Mouse (Mus musculus) left cerebral cortex, postnatal 4 days (tissue): ENCODE measurements around the gene Cers5. TPM values are rescaled to one million over a fixed set of nuclear protein-coding genes. Genes with fewer than 3 reads are reported as not detected.
A peak's percentile ranks its signal among the peaks of the same experiment; 100 is the strongest.

ENCODE experiments used
- DNase-seq: peaks from one replicate; pipeline ENCODE4 v3.0.0-alpha.2; 2022
- intact Hi-C: fragments of 180-260 bp; cut with DNase I; formaldehyde crosslinking; loops from one replicate; pipeline ENCODE4 v1.15.1; 2025
- total RNA-seq, 2 experiments: library from RNA; stranded (reverse); gene quantifications; 2 replicates each; pipeline ENCODE4 v1.2.3; 2021

The Cers5 gene
- total RNA-seq, 2 experiments from 2014 or later, result 58.0 to 62.3 TPM

GRCm38 (mm10) chr15:99791003-99791402 lies 18.3 kb upstream of the Cers5 start:
- DNase-seq, result no peak
- intact Hi-C loops, result no loop called here

DNA sequence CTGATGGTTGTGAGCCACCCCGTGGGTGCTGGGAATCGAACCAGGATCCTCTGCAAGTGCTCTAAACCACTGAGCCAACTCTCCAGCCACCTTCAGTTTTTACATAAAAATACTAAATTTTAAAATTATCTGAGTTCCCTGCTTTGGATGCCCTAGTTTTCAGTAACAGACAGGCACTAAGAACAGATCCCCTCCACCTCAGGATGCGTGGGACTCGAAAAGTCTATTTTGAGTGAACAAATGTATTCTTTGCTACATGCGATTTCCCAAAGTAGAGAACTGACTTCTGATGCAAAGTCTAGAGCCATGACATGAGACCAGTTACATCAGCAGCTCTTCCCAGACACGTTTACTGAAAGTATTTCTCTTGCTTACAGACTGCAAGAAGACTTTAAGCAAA lies 17.8 kb upstream of the Cers5 start:
- no peak for DNase-seq
- intact Hi-C loops, result no loop called here

DNA sequence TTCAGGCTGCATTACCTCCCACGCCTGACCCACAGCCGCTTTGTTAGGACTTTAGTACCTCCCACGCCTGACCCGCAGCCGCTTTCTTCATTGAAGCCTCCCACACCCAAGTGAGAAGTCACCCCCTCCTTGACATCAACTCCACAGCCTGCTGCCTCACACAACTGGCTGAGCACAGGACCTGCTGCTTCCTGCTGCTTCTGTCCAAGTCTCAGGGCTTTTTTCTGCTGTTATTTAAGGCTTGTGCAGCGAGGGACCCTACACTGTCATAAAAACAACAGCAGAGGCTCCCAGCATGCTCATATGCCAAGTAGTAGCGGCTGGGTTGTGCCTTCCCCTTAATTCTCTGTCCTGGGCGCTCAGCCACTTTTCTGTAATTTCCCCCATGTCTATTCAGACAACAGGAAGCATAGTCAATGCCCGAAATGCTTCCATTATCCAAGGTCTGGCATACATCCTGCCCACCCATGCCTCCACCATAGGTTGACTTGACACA lies 15.0 kb upstream of the Cers5 start:
- intact Hi-C loops, result no loop called here
- peak; percentile 48 for DNase-seq

- intact Hi-C loops, result loop anchor here (10.0 kb wide), 2 partner anchors 54 to 184 kb away; partner anchors contain the start of genes Aqp5 and Cox14
Observed at GRCm38 (mm10) chr15:99778677-99779335, 6.1 kb upstream of the Cers5 start.

GRCm38 (mm10) chr15:99778148-99778547 lies 5.5 kb upstream of the Cers5 start:
- intact Hi-C loops, result loop anchor here (10.0 kb wide), 2 partner anchors 53 to 183 kb away; partner anchors contain the start of genes Aqp5 and Cox14
- no peak for DNase-seq

More at GRCm38 (mm10) chr15:99778677-99779335, 6.1 kb upstream of the Cers5 start:
- DNase-seq, result no peak

DNA sequence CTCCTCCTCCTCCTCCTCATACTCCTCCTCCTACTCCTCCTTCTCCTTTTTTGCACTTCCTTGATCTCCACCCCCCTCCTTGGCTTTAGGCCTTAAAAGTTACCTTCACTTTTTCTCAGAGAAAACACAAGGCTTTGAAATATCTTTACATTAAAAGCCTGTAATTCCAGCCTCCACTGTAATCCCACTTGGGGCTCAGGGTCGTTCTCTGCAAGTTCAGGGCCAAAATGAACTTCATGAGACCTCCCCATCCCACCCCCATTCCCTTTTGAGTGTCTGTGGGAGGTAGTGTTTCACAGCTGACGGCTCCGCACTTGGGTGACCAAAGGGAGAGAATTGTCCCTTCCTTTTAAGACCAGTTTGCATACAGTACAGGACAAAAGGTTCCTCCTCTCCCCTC lies 240 bp upstream of the Cers5 start:
- intact Hi-C loops, result loop anchor here (10.0 kb wide), 2 partner anchors 48 to 178 kb away; partner anchors contain the start of genes Aqp5 and Cox14
- no peak for DNase-seq

- intact Hi-C loops, result loop anchor here (10.0 kb wide), 2 partner anchors 48 to 178 kb away; partner anchors contain the start of genes Aqp5 and Cox14
- DNase-seq, result peak; percentile 88
Observed at GRCm38 (mm10) chr15:99772277-99772880, 306 bp downstream of the Cers5 start.

DNA sequence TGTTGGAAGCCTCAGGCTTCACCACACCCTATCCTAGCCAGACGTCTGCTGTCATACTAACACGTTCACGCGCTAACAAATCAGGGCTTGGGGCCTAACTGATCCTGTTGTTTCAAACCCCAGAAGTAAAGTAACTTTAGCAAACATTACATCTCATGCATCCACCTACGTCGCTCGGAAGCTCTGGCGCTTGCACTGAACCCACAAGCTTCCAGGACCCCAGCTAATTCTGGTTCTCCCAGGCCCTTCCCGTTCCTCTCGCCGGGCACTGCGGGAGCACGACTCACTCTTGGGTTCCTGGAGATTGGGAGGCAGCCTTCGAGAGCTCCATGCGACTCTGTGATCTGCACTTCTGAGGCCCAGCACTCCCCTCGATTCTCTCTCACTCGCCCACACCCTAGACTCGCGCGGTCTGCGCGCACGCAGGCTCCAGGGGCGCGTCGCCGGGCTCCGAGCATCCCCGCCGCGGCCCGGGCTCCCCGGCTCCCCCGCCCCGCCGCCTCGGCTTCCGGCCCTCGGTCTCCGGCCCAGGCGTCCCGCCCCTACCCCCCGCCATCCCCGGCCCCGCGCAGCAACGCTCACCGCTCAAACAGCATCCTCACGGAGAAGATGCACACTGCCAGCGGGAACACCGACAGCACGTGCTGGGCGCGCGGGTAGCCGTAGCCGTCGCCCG lies 946 bp downstream of the Cers5 start:
- intact Hi-C loops, result loop anchor here (10.0 kb wide), 2 partner anchors 47 to 177 kb away; partner anchors contain the start of genes Aqp5 and Cox14
- no peak for DNase-seq

DNA sequence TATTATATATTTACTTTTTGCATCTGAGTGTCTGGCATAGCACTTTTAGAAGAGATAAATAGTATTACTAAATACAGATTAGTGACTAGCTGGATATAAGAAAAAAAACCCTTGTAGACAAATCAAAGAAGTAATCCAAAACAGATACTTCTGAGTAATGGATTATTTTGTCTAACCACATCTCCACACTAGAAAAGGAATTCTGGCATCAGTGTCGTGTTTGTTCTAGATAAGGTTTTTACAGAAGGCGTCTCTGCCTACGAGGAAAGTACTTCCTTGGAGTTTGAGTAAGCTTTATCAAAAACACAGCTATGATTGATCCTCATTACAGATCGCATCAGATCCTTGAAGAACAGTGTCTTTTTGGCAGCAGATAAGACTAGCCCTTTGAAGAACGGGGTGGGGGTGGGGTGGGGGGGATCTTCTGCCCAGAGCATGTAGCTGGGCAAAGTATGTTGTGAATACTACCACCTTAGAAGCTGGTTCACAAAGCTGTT lies 1.6 kb downstream of the Cers5 start:
- intact Hi-C loops, result loop anchor here (10.0 kb wide), 2 partner anchors 46 to 176 kb away; partner anchors contain the start of genes Aqp5 and Cox14

GRCm38 (mm10) chr15:99768761-99769160 lies 3.9 kb downstream of the Cers5 start:
- intact Hi-C loops, result no loop called here
- no peak for DNase-seq

More for the DNA sequence above, 1.6 kb downstream of the Cers5 start:
- no peak for DNase-seq

DNA sequence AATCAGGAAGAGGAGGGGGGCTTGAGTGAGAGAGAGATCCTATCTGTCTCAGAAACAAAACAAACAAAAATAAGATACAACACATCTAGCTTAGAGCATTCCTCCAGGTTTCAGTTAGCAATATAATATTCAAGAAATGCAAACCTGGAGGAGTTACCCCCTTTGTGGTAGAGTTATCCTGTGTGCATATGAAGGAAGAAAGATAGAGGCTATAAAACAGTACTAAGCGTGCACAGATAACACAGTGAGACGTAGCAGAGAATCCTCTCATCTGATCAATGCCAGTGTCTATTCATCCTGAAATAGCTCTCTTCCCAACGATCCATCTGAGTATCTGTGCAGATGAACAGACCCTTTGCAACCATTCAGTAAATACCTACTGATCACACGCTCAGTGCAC lies 5.2 kb downstream of the Cers5 start:
- intact Hi-C loops, result no loop called here
- no peak for DNase-seq

GRCm38 (mm10) chr15:99754204-99754603 lies 18.5 kb downstream of the Cers5 start:
- intact Hi-C loops, result no loop called here
- DNase-seq, result no peak

GRCm38 (mm10) chr15:99740229-99740628 lies 32.5 kb downstream of the Cers5 start:
- intact Hi-C loops, result no loop called here
- no peak for DNase-seq

GRCm38 (mm10) chr15:99736675-99737074 lies 36.0 kb downstream of the Cers5 start:
- DNase-seq, result no peak
- intact Hi-C loops, result no loop called here

- intact Hi-C loops, result no loop called here
- DNase-seq, result peak; percentile 100
Observed at GRCm38 (mm10) chr15:99735631-99736030, 37.1 kb downstream of the Cers5 start.

DNA sequence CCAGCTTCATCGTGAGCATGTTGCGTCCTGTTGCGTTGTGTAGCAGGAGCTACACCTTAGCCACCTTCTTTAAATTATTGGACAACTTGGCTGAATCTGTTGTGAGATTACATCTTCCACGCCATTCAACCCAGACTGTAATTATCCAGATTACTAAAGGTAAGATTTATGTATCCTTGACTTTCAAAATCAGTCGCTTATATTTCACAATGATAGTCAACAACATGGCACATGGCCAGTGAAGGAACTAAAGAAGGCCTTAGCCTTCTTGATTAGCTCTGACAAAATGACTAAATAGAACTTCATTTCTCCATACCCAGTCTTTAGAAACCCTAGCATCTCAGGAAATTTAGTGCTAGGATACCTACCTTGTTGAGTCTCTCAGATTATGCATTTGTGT lies 39.5 kb downstream of the Cers5 start:
- intact Hi-C loops, result no loop called here

DNA sequence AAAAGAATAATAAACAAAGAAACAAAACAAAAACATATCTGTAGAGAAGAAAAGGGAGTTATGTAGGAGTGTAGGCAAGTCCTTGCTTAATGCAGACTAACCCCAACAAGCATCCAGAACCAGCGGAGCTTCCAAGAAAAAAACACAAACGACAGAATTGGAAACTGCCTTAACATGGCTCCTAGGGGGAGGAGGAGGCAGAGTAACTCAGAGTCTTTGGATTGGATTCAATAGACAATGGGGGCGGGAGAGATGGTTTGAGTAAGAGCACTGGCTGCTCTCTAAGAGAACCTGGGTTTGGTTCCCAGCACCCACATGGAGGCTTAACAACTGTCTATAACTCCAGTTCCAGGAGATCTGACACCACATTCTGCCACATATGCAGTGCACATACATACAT lies 41.0 kb downstream of the Cers5 start:
- intact Hi-C loops, result no loop called here
- no peak for DNase-seq

More for the DNA sequence above, 39.5 kb downstream of the Cers5 start:
- DNase-seq, result no peak

- no peak for DNase-seq
- intact Hi-C loops, result no loop called here
Observed at GRCm38 (mm10) chr15:99731167-99731566, 41.5 kb downstream of the Cers5 start.

GRCm38 (mm10) chr15:99729056-99729783 lies 43.5 kb downstream of the Cers5 start:
- DNase-seq, result no peak
- intact Hi-C loops, result loop anchor here (10.0 kb wide), 1 partner anchor 46 kb away; the partner anchor contains the start of gene Cers5

GRCm38 (mm10) chr15:99728211-99728610 lies 44.5 kb downstream of the Cers5 start:
- intact Hi-C loops, result loop anchor here (10.0 kb wide), 1 partner anchor 47 kb away; the partner anchor contains the start of gene Cers5
- no peak for DNase-seq
